Mouse (Mus musculus) stomach, embryonic 16.5 days (tissue): ENCODE measurements around the gene Pik3c2b. TPM values are rescaled to one million over a fixed set of nuclear protein-coding genes. Genes with fewer than 3 reads are reported as not detected.
A peak's percentile ranks its signal among the peaks of the same experiment; 100 is the strongest.
"Not testable (repeated sequence)": the region's sequence is repeated elsewhere in the genome, so short reads cannot be mapped to it uniquely, and the experiment has no call there.

Experiments used
- ATAC-seq: fragments of 200-750 bp; cut with Nextera tagmentation; 2 replicates; pipeline ENCODE4 v1.8.0; 2017; ENCODE audit warnings: moderate number of reproducible peaks, moderate TSS enrichment; ENCODE audit not compliant: insufficient read depth, low FRiP score
- H3K27ac ChIP-seq: fragments of 300-500 bp; sonication (generic); 2 replicates; pipeline ENCODE4 v1.5.1; 2014; ENCODE audit warnings: low read length
- H3K27me3 ChIP-seq: fragments of 300-500 bp; sonication (generic); 2 replicates; pipeline ENCODE4 v1.6.1; 2014; ENCODE audit warnings: low read length, control low read depth, mixed read lengths; ENCODE audit not compliant: control insufficient read depth, insufficient read depth
- H3K36me3 ChIP-seq: fragments of 300-500 bp; sonication (generic); 2 replicates; pipeline ENCODE4 v1.6.1; 2014; ENCODE audit warnings: low read length; ENCODE audit not compliant: control insufficient read depth, insufficient read depth
- H3K4me1 ChIP-seq: fragments of 300-500 bp; sonication (generic); 2 replicates; pipeline ENCODE4 v1.6.1; 2014; ENCODE audit warnings: low read length, control low read depth, mixed read lengths; ENCODE audit not compliant: control insufficient read depth, insufficient read depth
- H3K4me2 ChIP-seq: fragments of 300-500 bp; sonication (generic); 2 replicates; pipeline ENCODE4 v1.6.1; 2014; ENCODE audit warnings: low read depth, low read length, mixed read lengths
- H3K4me3 ChIP-seq: fragments of 300-500 bp; sonication (generic); replicated peaks from 2 replicates; pipeline ENCODE4 v1.5.1; 2014; ENCODE audit warnings: mild to moderate bottlenecking, low read length
- H3K9ac ChIP-seq: fragments of 300-500 bp; sonication (generic); 2 replicates; pipeline ENCODE4 v1.6.1; 2014; ENCODE audit warnings: low read length
- H3K9me3 ChIP-seq: fragments of 300-500 bp; sonication (generic); replicated peaks from 2 replicates; pipeline ENCODE4 v1.6.1; 2016; ENCODE audit warnings: low read length, control low read depth; ENCODE audit not compliant: control insufficient read depth
- WGBS: fragments of 180-500 bp; shearing (Covaris S2); extraction: QIAGEN DNeasy Blood & Tissue Kit; methylation state at CpG from one replicate; pipeline ENCODE4 v1.1.7; 2014; 5-methylcytosine and 5-hydroxymethylcytosine counted together
- polyA plus RNA-seq: library from polyadenylated mRNA; unstranded; fragments of >200 nt; fragmentation: Nextera tagmentation; extraction: Ambion mirVana; gene quantifications from 2 replicates; pipeline ENCODE4 v1.2.1, GENCODE M21; 2015

Gene Pik3c2b
- polyA plus RNA-seq, 1 experiment from 2014 or later: 9.3 TPM

DNA sequence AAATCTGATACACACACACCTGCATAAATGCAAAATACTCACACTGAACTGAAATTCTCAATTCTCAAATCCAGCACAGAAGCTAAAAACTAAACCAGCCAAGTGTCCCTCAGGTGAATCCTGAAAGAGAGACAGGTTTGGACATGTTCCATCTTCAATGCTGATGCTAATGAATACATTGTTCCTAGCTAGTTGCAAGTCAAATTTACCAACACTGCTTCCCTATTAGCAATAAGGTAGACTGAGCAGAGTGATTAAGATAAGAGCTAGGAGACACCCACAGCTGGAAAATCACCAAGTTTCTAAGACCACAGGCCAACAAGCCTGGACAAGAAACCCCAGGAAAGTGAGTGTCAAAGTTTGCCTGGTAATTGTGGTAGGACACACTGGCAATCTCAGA is 26.2 kb upstream of the Pik3c2b start:
- Histone ChIP-seq H3K4me1 (peaks cover 11% of the 10 kb centered on the region), H3K36me3 (peaks cover 10% of the 10 kb centered on the region), H3K9me3 (no peaks in the 10 kb centered on the region), H3K9ac (no peak overlapping the region), H3K4me2 (no peak overlapping the region), H3K27ac (no peak overlapping the region), H3K4me3 (no peak overlapping the region), H3K27me3 (no peaks in the 10 kb centered on the region)
- ATAC-seq: no peak

DNA sequence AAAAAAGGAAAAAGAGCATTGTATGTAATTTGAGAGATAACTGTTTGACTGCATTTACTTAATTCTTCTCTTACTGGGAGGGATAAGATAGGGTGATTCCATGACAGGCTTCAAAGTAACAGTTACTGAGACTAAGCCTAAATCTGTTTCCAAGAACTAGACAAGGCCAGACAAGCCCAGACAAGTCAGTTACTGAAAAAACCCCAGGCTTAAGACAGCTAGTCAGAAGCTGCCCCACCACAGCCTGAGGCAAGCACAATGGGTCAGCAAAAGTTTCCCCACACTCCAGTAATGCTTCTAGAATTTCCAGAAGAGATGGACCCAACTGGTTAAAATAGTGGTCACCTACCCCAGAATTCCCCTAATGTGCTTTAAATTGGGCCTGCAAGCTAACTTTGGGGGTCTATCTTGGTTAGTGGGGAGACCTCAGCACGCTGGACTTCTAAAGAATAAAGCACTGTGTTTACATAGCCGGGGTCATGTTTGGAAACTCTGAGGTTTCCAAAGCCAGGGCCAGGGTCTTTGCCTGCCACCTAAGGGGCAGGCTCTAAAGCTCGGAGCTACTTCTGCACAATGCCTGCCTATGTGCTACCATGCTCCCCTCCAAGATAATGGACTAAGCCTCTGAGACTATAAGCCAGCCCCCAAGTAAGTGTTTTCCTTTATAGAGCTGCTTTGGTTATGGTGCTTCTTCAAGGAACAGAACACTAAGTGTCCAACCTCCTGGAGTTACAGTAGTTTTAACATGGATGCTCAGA is 25.2 kb upstream of the Pik3c2b start:
- H3K4me2 ChIP-seq: no peak overlapping the region
- H3K36me3 ChIP-seq: peaks cover 10% of the 10 kb centered on the region
- H3K4me1 ChIP-seq: peaks cover 12% of the 10 kb centered on the region
- H3K27ac ChIP-seq: peak overlapping the region; percentile 48; the same call in 1 of the 2 replicates
- H3K27me3 ChIP-seq: no peaks in the 10 kb centered on the region
- H3K4me3 ChIP-seq: no peak overlapping the region
- ATAC-seq: no peak
- WGBS: 42% methylated on average over 3 of the region's 3 CpGs
- H3K9ac ChIP-seq: no peak overlapping the region
- no peaks in the 10 kb centered on the region for H3K9me3 ChIP-seq

GRCm38 (mm10) chr1:133021391-133021790 is 24.1 kb upstream of the Pik3c2b start:
- no peak overlapping the region for H3K9ac ChIP-seq
- 94% methylated on average over 7 of the region's 7 CpGs for WGBS
- no peak overlapping the region for H3K27ac ChIP-seq
- no peaks in the 10 kb centered on the region for H3K27me3 ChIP-seq
- no peak for ATAC-seq
- H3K4me2 ChIP-seq: no peak overlapping the region
- no peak overlapping the region for H3K4me3 ChIP-seq
- peaks cover 12% of the 10 kb centered on the region for H3K4me1 ChIP-seq
- peaks cover 10% of the 10 kb centered on the region for H3K36me3 ChIP-seq
- H3K9me3 ChIP-seq: no peaks in the 10 kb centered on the region

DNA sequence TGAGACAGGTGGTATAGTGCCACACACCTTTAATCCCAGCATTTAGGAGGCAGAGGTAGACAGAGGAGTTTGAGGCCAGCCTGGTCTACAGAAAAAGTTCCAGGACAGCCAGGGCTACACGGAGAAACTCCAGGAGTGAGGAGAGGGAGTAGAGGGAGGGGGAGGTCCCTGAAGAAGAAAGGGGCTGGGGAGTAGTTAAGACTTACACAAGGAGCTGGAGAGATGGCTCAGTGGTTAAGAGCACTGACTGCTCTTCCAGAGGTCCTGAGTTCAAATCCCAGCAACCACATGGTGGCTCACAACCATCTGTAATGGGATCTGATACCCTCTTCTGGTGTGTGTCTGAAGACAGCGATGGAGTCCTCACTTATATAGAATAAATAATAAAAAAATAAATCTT is 23.5 kb upstream of the Pik3c2b start:
- not testable (repeated sequence) for H3K4me2 ChIP-seq, ATAC-seq, H3K27me3 ChIP-seq, H3K36me3 ChIP-seq, H3K27ac ChIP-seq, H3K4me3 ChIP-seq, H3K9ac ChIP-seq, H3K9me3 ChIP-seq
- H3K4me1 ChIP-seq: peaks cover 12% of the 10 kb centered on the region
- WGBS: 98% methylated on average over 2 of the region's 2 CpGs

DNA sequence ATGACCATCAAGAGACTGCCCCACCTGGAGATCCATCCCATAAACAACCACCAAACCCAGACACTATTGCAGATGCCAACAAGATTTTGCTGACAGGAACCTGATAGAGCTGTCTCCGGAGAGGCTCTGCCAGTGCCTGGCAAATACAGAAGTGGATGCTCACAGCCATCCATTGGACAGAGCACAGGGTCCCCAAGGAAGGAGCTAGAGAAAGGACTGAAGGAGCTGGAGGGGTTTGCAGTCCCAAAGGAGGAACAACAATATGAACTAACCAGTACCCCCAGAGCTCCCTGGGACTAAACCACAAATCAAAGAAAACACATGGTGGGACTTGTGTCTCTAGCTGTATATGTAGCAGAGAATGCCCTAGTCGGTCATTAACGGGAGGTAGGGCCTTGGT is 21.7 kb upstream of the Pik3c2b start:
- Histone ChIP-seq H3K4me2 (peak overlapping the region; percentile 72), H3K4me3 (peak overlapping the region; percentile 97; the same call in 1 of the 2 replicates), H3K4me1 (peaks cover 12% of the 10 kb centered on the region)
- ATAC-seq, H3K27me3 ChIP-seq, H3K27ac ChIP-seq, H3K9me3 ChIP-seq, H3K9ac ChIP-seq, H3K36me3 ChIP-seq: not testable (repeated sequence)
- WGBS: 90% methylated on average over 3 of the region's 3 CpGs

GRCm38 (mm10) chr1:133024426-133024825 is 21.0 kb upstream of the Pik3c2b start:
- peak overlapping the region; percentile 97 for H3K4me3 ChIP-seq

GRCm38 (mm10) chr1:133025051-133025795 is 20.2 kb upstream of the Pik3c2b start:
- peaks cover 11% of the 10 kb centered on the region for H3K4me1 ChIP-seq
- H3K27ac ChIP-seq: peak overlapping the region; percentile 93
- WGBS: under 1% methylated on average over 40 of the region's 40 CpGs
- no peaks in the 10 kb centered on the region for H3K36me3 ChIP-seq
- H3K4me3 ChIP-seq: peak overlapping the region; percentile 97
- no peaks in the 10 kb centered on the region for H3K9me3 ChIP-seq
- H3K4me2 ChIP-seq: peak overlapping the region; percentile 72
- ATAC-seq: peak; percentile 96
- peak overlapping the region; percentile 99 for H3K9ac ChIP-seq
- H3K27me3 ChIP-seq: no peaks in the 10 kb centered on the region

More at GRCm38 (mm10) chr1:133024426-133024825, 21.0 kb upstream of the Pik3c2b start:
- peak overlapping the region; percentile 93; the same call in 1 of the 2 replicates for H3K27ac ChIP-seq
- no peaks in the 10 kb centered on the region for H3K36me3 ChIP-seq
- no peaks in the 10 kb centered on the region for H3K27me3 ChIP-seq
- peak overlapping the region; percentile 72 for H3K4me2 ChIP-seq
- H3K9ac ChIP-seq: peak overlapping the region; percentile 99
- WGBS: 28% methylated on average over 7 of the region's 7 CpGs
- H3K4me1 ChIP-seq: peaks cover 12% of the 10 kb centered on the region
- no peaks in the 10 kb centered on the region for H3K9me3 ChIP-seq
- no peak for ATAC-seq

GRCm38 (mm10) chr1:133025796-133026190 is 19.7 kb upstream of the Pik3c2b start:
- whole genome bisulfite sequencing: 21% methylated on average over 23 of the region's 23 CpGs
- not testable (repeated sequence) for H3K9me3 ChIP-seq, ATAC-seq, H3K36me3 ChIP-seq, H3K4me1 ChIP-seq, H3K27me3 ChIP-seq
- Histone ChIP-seq H3K9ac (peak overlapping the region; percentile 99), H3K27ac (peak overlapping the region; percentile 93; the same call in 1 of the 2 replicates), H3K4me2 (peak overlapping the region; percentile 72), H3K4me3 (peak overlapping the region; percentile 97)

DNA sequence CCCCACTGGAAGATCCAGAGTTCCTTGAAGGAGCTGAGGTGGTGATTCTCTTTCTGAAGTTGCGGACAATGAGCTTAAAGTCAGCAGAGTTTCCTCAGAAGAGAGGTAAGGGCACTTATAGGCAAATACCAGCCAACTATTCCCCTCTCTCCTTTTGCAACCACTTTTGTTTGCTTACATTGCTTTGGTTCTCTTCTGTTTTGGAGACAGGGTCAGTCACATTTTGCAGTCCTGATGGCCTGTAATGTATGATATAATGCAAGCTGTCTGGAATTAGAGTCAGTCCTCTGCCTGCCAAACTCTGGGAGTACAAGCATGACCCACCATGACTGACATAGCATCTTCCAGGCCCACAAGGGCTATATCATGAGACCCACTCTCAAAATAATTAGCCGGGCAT is 18.3 kb upstream of the Pik3c2b start:
- Histone ChIP-seq H3K4me2 (no peak overlapping the region), H3K4me1 (peaks cover 3% of the 10 kb centered on the region; the same call in 1 of the 2 replicates), H3K36me3 (no peaks in the 10 kb centered on the region), H3K9ac (no peak overlapping the region), H3K4me3 (no peak overlapping the region), H3K27ac (no peak overlapping the region), H3K9me3 (no peaks in the 10 kb centered on the region), H3K27me3 (no peaks in the 10 kb centered on the region)
- 94% methylated on average over 2 of the region's 2 CpGs for WGBS
- no peak for ATAC-seq
